Mouse (Mus musculus): ENCODE measurements at regions not wholly inside any gene's neighbourhood (a gene's known extent, or its start where the extent isn't known, plus 50 kb on each side); places are given as distances from the start of the nearest gene placed in this dataset.

DNA sequence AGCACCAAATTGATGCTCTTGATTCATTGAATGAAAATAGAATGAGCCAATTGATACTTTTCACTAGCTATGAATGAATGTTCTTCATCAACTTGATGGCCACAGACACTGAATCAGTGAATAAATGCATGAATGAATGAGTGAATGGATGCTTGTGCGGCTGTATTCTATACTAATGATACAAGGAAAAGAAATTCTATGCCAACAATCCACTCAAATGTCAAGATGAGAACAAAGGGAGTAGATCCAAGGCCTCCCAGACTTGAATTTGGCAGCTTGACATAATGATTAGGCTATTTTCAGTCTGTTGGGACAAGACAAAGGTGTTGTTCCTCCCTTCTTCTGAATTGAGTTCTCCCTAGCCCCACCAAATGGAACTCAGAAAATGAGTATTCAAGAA is 393.1 kb downstream of the Btg1 start:
- no peak for TF ChIP-seq POLR2A (IDR thresholded peaks at IDR 0.05; ENCODE audit: low read depth, low read length)
- no peak for TF ChIP-seq CTCF (conservative IDR thresholded peaks at IDR 0.05; ENCODE audit: insufficient read depth, insufficient read length, low read depth, low read length)

Data from kidney, adult 2 months (tissue).